Mouse (Mus musculus) heart, adult 2 months (tissue): Measurements from ENCODE around the gene Gm45337. TPM values are rescaled to one million over a fixed set of nuclear protein-coding genes. Genes with fewer than 3 reads are reported as not detected.

Experiments used
- DNase-seq, 2 experiments: peaks; one replicate each; pipeline ENCODE4 v3.0.0; 2021
- H3K27ac ChIP-seq: fragments of 200-600 bp; 2 replicates; pipeline ENCODE4 v1.8.1; 2022
- H3K27me3 ChIP-seq: fragments of 200-500 bp; 2 replicates; pipeline ENCODE4 v1.6.1; 2012; ENCODE audit warnings: mild to moderate bottlenecking, low read length, inconsistent platforms, mixed read lengths; ENCODE audit not compliant: control insufficient read depth, insufficient read depth
- H3K36me3 ChIP-seq: fragments of 200-500 bp; 2 replicates; pipeline ENCODE4 v1.6.1; 2012; ENCODE audit warnings: low read length, inconsistent platforms; ENCODE audit not compliant: control insufficient read depth, insufficient read depth
- H3K4me1 ChIP-seq: fragments of 200-500 bp; 2 replicates; pipeline ENCODE4 v1.6.1; 2011; ENCODE audit warnings: low read length; ENCODE audit not compliant: control insufficient read depth, insufficient read depth
- H3K4me3 ChIP-seq: fragments of 200-600 bp; 2 replicates; pipeline ENCODE4 v1.8.1; 2022
- H3K79me2 ChIP-seq: fragments of 200-500 bp; replicated peaks from 2 replicates; pipeline ENCODE4 v1.6.1; 2012; ENCODE audit warnings: mild to moderate bottlenecking, inconsistent platforms, low read length, moderate library complexity, mixed read lengths; ENCODE audit not compliant: control insufficient read depth, insufficient read depth
- H3K9ac ChIP-seq: fragments of 200-500 bp; 2 replicates; pipeline ENCODE4 v1.6.1; 2012; ENCODE audit warnings: low read depth, mild to moderate bottlenecking, control low read depth, inconsistent platforms, low read length, mixed read lengths
- CTCF ChIP-seq: fragments of 200-600 bp; IDR thresholded peaks from 2 replicates; pipeline ENCODE4 v1.8.1; 2022; ENCODE audit warnings: antibody characterized with exemption, mild to moderate bottlenecking, moderate library complexity
- EP300 ChIP-seq: fragments of 200-500 bp; IDR thresholded peaks from 2 replicates; pipeline ENCODE4 v1.6.1; 2011; ENCODE audit warnings: low read depth, low read length, control low read depth; ENCODE audit not compliant: insufficient read depth
- POLR2A ChIP-seq: fragments of 200-500 bp; IDR thresholded peaks from 2 replicates; pipeline ENCODE4 v1.6.1; 2011; ENCODE audit warnings: mild to moderate bottlenecking, low read depth, low read length, control low read depth; ENCODE audit not compliant: insufficient read depth
- WGBS: fragments of 180-500 bp; shearing (Covaris S2); methylation state at CpG from one replicate; pipeline ENCODE4 v1.1.7; 2018; 5-methylcytosine and 5-hydroxymethylcytosine counted together
- intact Hi-C: fragments of 180-260 bp; cut with DNase I; formaldehyde crosslinking; loops from one replicate; pipeline ENCODE4 v1.15.1; 2025
- polyA plus RNA-seq: library from polyadenylated mRNA; depleted of rRNA; stranded (reverse); fragments of >200 nt; gene quantifications from 2 replicates; pipeline ENCODE4 v1.2.3, GENCODE M21; 2012
- total RNA-seq, 2 experiments: library from RNA; stranded (reverse); gene quantifications; 2 replicates each; pipeline ENCODE4 v1.2.3; 2021

Gene Gm45337
- total and polyA plus RNA-seq, 3 experiments = not detected

- H3K36me3 ChIP-seq = no peaks in the 10 kb centered on the region
- H3K4me3 ChIP-seq = no peak overlapping the region
- intact Hi-C loops = no loop called here
- WGBS = 11% methylated on average over 5 of the region's 5 CpGs
- H3K9ac ChIP-seq = no peak overlapping the region
- H3K79me2 ChIP-seq = no peaks in the 10 kb centered on the region
- no peaks in the 10 kb centered on the region for H3K27me3 ChIP-seq
- no peak for TF ChIP-seq EP300
- peak; percentile 62 for TF ChIP-seq CTCF
- no peak overlapping the region for H3K27ac ChIP-seq
- DNase-seq = no peak
- H3K4me1 ChIP-seq = no peaks in the 10 kb centered on the region
These were observed 24.8 kb downstream of the Gm45337 start for GRCm38 (mm10) chr7:142119632-142120031.

- intact Hi-C loops = no loop called here
- Histone ChIP-seq H3K27ac (no peak overlapping the region), H3K27me3 (no peaks in the 10 kb centered on the region), H3K36me3 (no peaks in the 10 kb centered on the region), H3K9ac (no peak overlapping the region), H3K4me3 (no peak overlapping the region), H3K4me1 (no peaks in the 10 kb centered on the region), H3K79me2 (no peaks in the 10 kb centered on the region)
- no peak for TF ChIP-seq CTCF
- no peak for TF ChIP-seq POLR2A
- TF ChIP-seq EP300 = no peak
- 51% methylated on average over 5 of the region's 5 CpGs for WGBS
- no peak for DNase-seq
These were observed 39.7 kb downstream of the Gm45337 start for GRCm38 (mm10) chr7:142104747-142105146.

- DNase-seq = peak; percentile 83 to 86
- H3K27ac ChIP-seq = no peak overlapping the region
- WGBS = 6% methylated on average over 9 of the region's 9 CpGs
- H3K36me3 ChIP-seq = no peaks in the 10 kb centered on the region
- no peak overlapping the region for H3K4me3 ChIP-seq
- H3K9ac ChIP-seq = no peak overlapping the region
- H3K27me3 ChIP-seq = no peaks in the 10 kb centered on the region
- intact Hi-C loops = loop anchor here (1.0 to 5.0 kb wide), 4 partner anchors 26 to 150 kb away; partner anchors contain the start of genes Brsk2 and Mob2
- H3K79me2 ChIP-seq = no peaks in the 10 kb centered on the region
- TF ChIP-seq POLR2A (no peak), EP300 (peak; percentile 94)
- H3K4me1 ChIP-seq = peaks cover 12% of the 10 kb centered on the region
These were observed 46.6 kb downstream of the Gm45337 start for GRCm38 (mm10) chr7:142097776-142098175.

GRCm38 (mm10) chr7:142096701-142097100 lies 47.7 kb downstream of the Gm45337 start:
- intact Hi-C loops = loop anchor here (1.0 to 5.0 kb wide), 4 partner anchors 25 to 149 kb away; partner anchors contain the start of genes Brsk2 and Mob2
- no peak for TF ChIP-seq CTCF
- no peak for TF ChIP-seq POLR2A
- TF ChIP-seq EP300 = no peak
- no peak overlapping the region for H3K9ac ChIP-seq
- H3K4me1 ChIP-seq = peaks cover 19% of the 10 kb centered on the region
- H3K4me3 ChIP-seq = no peak overlapping the region
- 67% methylated on average over 4 of the region's 4 CpGs for WGBS
- no peak overlapping the region for H3K27ac ChIP-seq
- no peak for DNase-seq
- no peaks in the 10 kb centered on the region for H3K79me2 ChIP-seq
- no peaks in the 10 kb centered on the region for H3K27me3 ChIP-seq
- no peaks in the 10 kb centered on the region for H3K36me3 ChIP-seq

- no peaks in the 10 kb centered on the region for H3K79me2 ChIP-seq
- H3K9ac ChIP-seq = peak within 1 kb of the TSS; percentile 99
- H3K36me3 ChIP-seq = no peaks in the 10 kb centered on the region
- peak within 1 kb of the TSS; percentile 98 for H3K27ac ChIP-seq
- H3K4me1 ChIP-seq = peaks cover 21% of the 10 kb centered on the region
- peak; percentile 96 for DNase-seq
- TF ChIP-seq POLR2A = no peak
- TF ChIP-seq CTCF = peak; percentile 49; the same call in 1 of the 2 replicates
- H3K27me3 ChIP-seq = no peaks in the 10 kb centered on the region
- intact Hi-C loops = loop anchor here (5.0 kb wide), 2 partner anchors 33 to 148 kb away; partner anchors contain the start of genes Brsk2 and Mob2
- WGBS = 2% methylated on average over 57 of the region's 63 CpGs
- H3K4me3 ChIP-seq = peak within 1 kb of the TSS; percentile 98
These were observed 49.0 kb downstream of the Gm45337 start, which contains the start of gene Dusp8 for GRCm38 (mm10) chr7:142095183-142095931. TSS of gene Dusp8 (minus strand) at chr7:142095843.

- Histone ChIP-seq H3K79me2 (no peaks in the 10 kb centered on the region), H3K27me3 (no peaks in the 10 kb centered on the region), H3K36me3 (no peaks in the 10 kb centered on the region), H3K27ac (peak overlapping the region; percentile 98), H3K4me3 (peak overlapping the region; percentile 98), H3K4me1 (peaks cover 22% of the 10 kb centered on the region), H3K9ac (peak overlapping the region; percentile 99)
- peak; percentile 55 to 70 for DNase-seq
- intact Hi-C loops = loop anchor here (5.0 kb wide), 2 partner anchors 32 to 147 kb away; partner anchors contain the start of genes Brsk2 and Mob2
- WGBS = under 1% methylated on average over 89 of the region's 89 CpGs
- TF ChIP-seq POLR2A (no peak), EP300 (no peak), CTCF (no peak)
These were observed 49.9 kb downstream of the Gm45337 start for GRCm38 (mm10) chr7:142094301-142095143.
